Mouse (Mus musculus) ES-Bruce4 (cell line): ENCODE data around the gene Lrsam1. TPM values are rescaled to one million over a fixed set of nuclear protein-coding genes. Genes with fewer than 3 reads are reported as not detected.

ENCODE experiments used
- H3K27ac ChIP-seq: 2 replicates; pipeline ENCODE4 v1.5.1; 2012; ENCODE audit warnings: low read length, inconsistent platforms; ENCODE audit not compliant: insufficient read depth
- H3K27me3 ChIP-seq: 2 replicates; pipeline ENCODE4 v1.6.1; 2012; ENCODE audit warnings: mild to moderate bottlenecking, low read length, inconsistent platforms; ENCODE audit not compliant: control insufficient read depth, poor library complexity, insufficient read depth, severe bottlenecking
- H3K36me3 ChIP-seq: 2 replicates; pipeline ENCODE4 v1.6.1; 2012; ENCODE audit warnings: inconsistent platforms, mild to moderate bottlenecking, low read length, moderate library complexity; ENCODE audit not compliant: control insufficient read depth, poor library complexity, insufficient read depth, severe bottlenecking
- H3K4me1 ChIP-seq: one replicate; pipeline ENCODE4 v1.8.1; 2011; ENCODE audit warnings: low read length; ENCODE audit not compliant: control insufficient read depth, insufficient read depth
- H3K4me3 ChIP-seq: 2 replicates; pipeline ENCODE4 v1.5.1; 2011; ENCODE audit warnings: low read depth, mild to moderate bottlenecking, low read length
- H3K9ac ChIP-seq: 2 replicates; pipeline ENCODE4 v1.6.1; 2012; ENCODE audit warnings: low read depth, mild to moderate bottlenecking, inconsistent platforms; ENCODE audit not compliant: poor library complexity, severe bottlenecking
- H3K9me3 ChIP-seq: replicated peaks from 2 replicates; pipeline ENCODE4 v1.6.1; 2012; ENCODE audit warnings: mild to moderate bottlenecking, low read length, inconsistent platforms; ENCODE audit not compliant: control insufficient read depth, poor library complexity, insufficient read depth, severe bottlenecking
- CTCF ChIP-seq: IDR thresholded peaks from one replicate; pipeline ENCODE4 v1.8.1; 2011; ENCODE audit warnings: low read depth, low read length
- EP300 ChIP-seq: IDR thresholded peaks from 2 replicates; pipeline ENCODE4 v1.6.1; 2011; ENCODE audit warnings: low read depth, low read length; ENCODE audit not compliant: insufficient read depth
- POLR2A ChIP-seq: IDR thresholded peaks from one replicate; pipeline ENCODE4 v1.8.1; 2011; ENCODE audit warnings: low read length; ENCODE audit not compliant: insufficient read depth
- polyA plus RNA-seq: library from polyadenylated mRNA; stranded (reverse); fragments of >200 nt; gene quantifications from 2 replicates; pipeline ENCODE4 v1.2.4, GENCODE M21; 2011; ENCODE audit warnings: low read depth; ENCODE audit not compliant: missing spikeins, insufficient read depth, insufficient read length

Gene Lrsam1
- polyA plus RNA-seq, 1 experiment, result 14.7 TPM

GRCm38 (mm10) chr2:32965511-32966183 is 4.2 kb upstream of the Lrsam1 start:
- H3K4me1 ChIP-seq, result no peaks in the 10 kb centered on the region

DNA sequence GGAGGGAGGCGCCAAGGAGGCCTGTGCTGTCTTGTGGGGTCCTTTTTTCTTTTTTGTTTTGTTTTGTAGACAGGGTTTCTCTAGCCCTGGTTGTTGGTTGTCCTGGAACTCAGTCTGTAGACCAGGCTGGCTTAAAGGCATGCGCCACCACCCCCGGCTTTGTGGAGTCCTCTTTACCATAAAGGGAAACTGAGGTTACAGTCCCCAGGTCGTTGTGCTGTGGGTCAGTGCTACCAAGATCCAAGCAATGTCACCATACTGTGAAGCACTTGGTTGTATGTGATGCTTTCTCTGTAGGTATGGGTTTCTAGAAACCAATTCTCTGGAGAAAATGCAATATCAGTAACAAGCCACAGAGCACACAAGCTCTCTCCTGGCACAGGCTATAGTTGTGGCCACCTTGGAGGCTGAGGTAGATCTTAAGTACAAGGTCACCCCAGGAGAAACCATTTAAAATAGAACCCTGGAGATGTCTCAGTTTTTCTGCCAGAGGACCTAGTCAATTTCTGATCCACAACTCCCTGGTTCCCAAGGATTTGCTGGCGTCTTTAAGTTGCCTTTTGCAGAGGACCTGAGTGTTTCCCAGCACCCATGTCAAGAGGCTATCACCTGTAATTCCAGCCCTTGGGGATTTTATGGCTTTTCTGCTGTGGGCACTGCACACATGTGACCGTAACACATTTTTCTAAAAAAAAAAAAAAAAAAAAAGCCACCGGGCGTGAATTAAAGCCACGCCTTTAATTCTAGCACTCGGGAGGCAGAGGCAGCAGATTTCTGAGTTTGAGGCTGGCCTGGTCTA is 3.4 kb upstream of the Lrsam1 start:
- Histone ChIP-seq H3K9me3 (no peaks in the 10 kb centered on the region), H3K9ac (peak overlapping the region; percentile 5; the same call in 1 of the 2 replicates), H3K4me3 (no peak overlapping the region), H3K27me3 (no peaks in the 10 kb centered on the region), H3K4me1 (no peaks in the 10 kb centered on the region), H3K36me3 (peaks cover 32% of the 10 kb centered on the region), H3K27ac (peak overlapping the region; percentile 42)
- no peak for TF ChIP-seq CTCF
- no peak for TF ChIP-seq EP300
- TF ChIP-seq POLR2A, result no peak

More at GRCm38 (mm10) chr2:32965511-32966183, 4.2 kb upstream of the Lrsam1 start:
- H3K27ac ChIP-seq, result no peak overlapping the region
- no peak for TF ChIP-seq POLR2A
- TF ChIP-seq CTCF, result no peak
- TF ChIP-seq EP300, result no peak
- H3K4me3 ChIP-seq, result peak overlapping the region; percentile 43
- no peaks in the 10 kb centered on the region for H3K27me3 ChIP-seq
- H3K9me3 ChIP-seq, result no peaks in the 10 kb centered on the region
- peaks cover 32% of the 10 kb centered on the region for H3K36me3 ChIP-seq
- H3K9ac ChIP-seq, result peak overlapping the region; percentile 73; the same call in 1 of the 2 replicates

GRCm38 (mm10) chr2:32963981-32964380 is 2.6 kb upstream of the Lrsam1 start:
- peaks cover 32% of the 10 kb centered on the region for H3K36me3 ChIP-seq
- H3K4me1 ChIP-seq, result no peaks in the 10 kb centered on the region
- H3K4me3 ChIP-seq, result no peak overlapping the region; the same call in 1 of the 2 replicates
- no peaks in the 10 kb centered on the region for H3K27me3 ChIP-seq
- H3K9ac ChIP-seq, result peak overlapping the region; percentile 93; the same call in 1 of the 2 replicates
- TF ChIP-seq EP300 (no peak), CTCF (no peak)
- H3K9me3 ChIP-seq, result no peaks in the 10 kb centered on the region
- H3K27ac ChIP-seq, result peak overlapping the region; percentile 17; the same call in 1 of the 2 replicates

DNA sequence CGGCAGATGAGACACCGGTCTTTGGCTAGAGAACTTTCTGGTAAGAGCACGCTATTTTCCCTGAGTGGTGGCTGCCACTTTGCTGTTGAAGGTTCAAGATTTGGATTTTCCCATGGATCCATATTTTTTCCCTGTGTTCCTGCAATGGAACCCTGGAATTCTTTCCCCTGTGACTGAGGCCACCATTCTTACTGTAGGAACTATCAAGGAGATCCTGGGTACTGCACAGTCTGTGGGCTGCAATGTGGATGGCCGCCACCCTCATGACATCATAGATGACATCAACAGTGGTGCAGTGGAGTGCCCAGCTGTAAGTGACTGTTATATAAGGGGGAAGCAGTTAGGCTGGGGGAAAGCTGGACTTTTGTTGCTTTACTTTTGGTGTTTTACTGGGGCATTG is 2.1 kb upstream of the Lrsam1 start:
- H3K4me1 ChIP-seq, result no peaks in the 10 kb centered on the region
- no peaks in the 10 kb centered on the region for H3K27me3 ChIP-seq
- peak overlapping the region; percentile 93 for H3K9ac ChIP-seq
- H3K27ac ChIP-seq, result peak overlapping the region; percentile 73
- peak overlapping the region; percentile 89 for H3K4me3 ChIP-seq
- no peaks in the 10 kb centered on the region for H3K9me3 ChIP-seq
- no peak for TF ChIP-seq POLR2A
- TF ChIP-seq CTCF, result no peak
- TF ChIP-seq EP300, result no peak
- peaks cover 32% of the 10 kb centered on the region for H3K36me3 ChIP-seq

GRCm38 (mm10) chr2:32962875-32963220 is 1.4 kb upstream of the Lrsam1 start:
- TF ChIP-seq EP300, result no peak
- no peak for TF ChIP-seq POLR2A

More at GRCm38 (mm10) chr2:32962875-32963220, 1.4 kb upstream of the Lrsam1 start:
- Histone ChIP-seq H3K4me3 (peak overlapping the region; percentile 89), H3K36me3 (peaks cover 33% of the 10 kb centered on the region), H3K9me3 (no peaks in the 10 kb centered on the region), H3K9ac (peak overlapping the region; percentile 93), H3K27ac (peak overlapping the region; percentile 73), H3K4me1 (no peaks in the 10 kb centered on the region), H3K27me3 (no peaks in the 10 kb centered on the region)
